Mouse (Mus musculus): Measurements from ENCODE around the gene Rbms2. TPM values are rescaled to one million over a fixed set of nuclear protein-coding genes. Genes with fewer than 3 reads are reported as not detected.
"Not testable (repeated sequence)": the region's sequence is repeated elsewhere in the genome, so short reads cannot be mapped to it uniquely, and the experiment has no call there.

Gene Rbms2
- total RNA-seq, 2 experiments from 2014 or later, result 53.4 to 58.1 TPM

GRCm38 (mm10) chr10:128194024-128194550, 14.0 kb upstream of the Rbms2 start, which contains the start of gene Gls2:
Gene Gls2 (plus strand): TSS chr10:128194457.
- intact Hi-C loops (cut with DNase I), result no loop called here
- peak; percentile 95 to 96 for DNase-seq

GRCm38 (mm10) chr10:128193113-128193512, 13.0 kb upstream of the Rbms2 start:
- no peak for DNase-seq
- intact Hi-C loops (cut with DNase I), result no loop called here

GRCm38 (mm10) chr10:128192030-128192766, 12.1 kb upstream of the Rbms2 start:
- intact Hi-C loops (cut with DNase I); DNase-seq: not testable (repeated sequence)

GRCm38 (mm10) chr10:128191472-128191871, 11.4 kb upstream of the Rbms2 start:
- no peak for DNase-seq
- intact Hi-C loops (cut with DNase I), result no loop called here

GRCm38 (mm10) chr10:128188242-128188877, 8.3 kb upstream of the Rbms2 start:
- peak; percentile 64 to 65 for DNase-seq
- intact Hi-C loops (cut with DNase I), result no loop called here

GRCm38 (mm10) chr10:128187181-128187605, 7.1 kb upstream of the Rbms2 start:
- DNase-seq, result no peak

GRCm38 (mm10) chr10:128185959-128186358, 5.9 kb upstream of the Rbms2 start:
- DNase-seq, result peak; percentile 68 to 69
- intact Hi-C loops (cut with DNase I), result loop anchor here (2.0 kb wide), 2 partner anchors 45 to 95 kb away; partner anchors contain the start of gene Baz2a

More at GRCm38 (mm10) chr10:128187181-128187605, 7.1 kb upstream of the Rbms2 start:
- intact Hi-C loops (cut with DNase I), result loop anchor here (2.0 kb wide), 2 partner anchors 46 to 96 kb away; partner anchors contain the start of gene Baz2a

- intact Hi-C loops (cut with DNase I), result no loop called here
- no peak for DNase-seq
These were observed 5.3 kb upstream of the Rbms2 start for GRCm38 (mm10) chr10:128185277-128185940.

- intact Hi-C loops (cut with DNase I), result no loop called here
- no peak for DNase-seq
These were observed 4.2 kb upstream of the Rbms2 start for GRCm38 (mm10) chr10:128184296-128184695.

GRCm38 (mm10) chr10:128177316-128177715, 2.8 kb downstream of the Rbms2 start:
- intact Hi-C loops (cut with DNase I), result no loop called here
- no peak for DNase-seq

- peak in 1 of 2 experiments; percentile 60 for DNase-seq
- intact Hi-C loops (cut with DNase I), result no loop called here
These were observed 3.9 kb downstream of the Rbms2 start for GRCm38 (mm10) chr10:128175996-128176755.

GRCm38 (mm10) chr10:128175302-128175701, 4.8 kb downstream of the Rbms2 start:
- intact Hi-C loops (cut with DNase I), result no loop called here
- no peak for DNase-seq

- not testable (repeated sequence) for DNase-seq
These were observed 8.7 kb downstream of the Rbms2 start for GRCm38 (mm10) chr10:128171348-128171747.

GRCm38 (mm10) chr10:128167091-128167490, 13.0 kb downstream of the Rbms2 start:
- intact Hi-C loops (cut with DNase I), result no loop called here
- no peak for DNase-seq

More at GRCm38 (mm10) chr10:128171348-128171747, 8.7 kb downstream of the Rbms2 start:
- intact Hi-C loops (cut with DNase I), result not testable (repeated sequence)

- DNase-seq; intact Hi-C loops (cut with DNase I): not testable (repeated sequence)
These were observed 14.4 kb downstream of the Rbms2 start for GRCm38 (mm10) chr10:128165726-128166125.

- no peak for DNase-seq
- intact Hi-C loops (cut with DNase I), result no loop called here
These were observed 26.1 kb downstream of the Rbms2 start for GRCm38 (mm10) chr10:128153978-128154377.

- intact Hi-C loops (cut with DNase I), result no loop called here
- peak; percentile 31 to 44 for DNase-seq
These were observed 29.2 kb downstream of the Rbms2 start for GRCm38 (mm10) chr10:128150941-128151340.

- intact Hi-C loops (cut with DNase I), result no loop called here
- DNase-seq, result peak; percentile 68 to 86
These were observed 30.5 kb downstream of the Rbms2 start for GRCm38 (mm10) chr10:128149592-128149991.

GRCm38 (mm10) chr10:128148789-128149365, 31.2 kb downstream of the Rbms2 start:
- DNase-seq, result no peak
- intact Hi-C loops (cut with DNase I), result no loop called here

GRCm38 (mm10) chr10:128144961-128145360, 35.1 kb downstream of the Rbms2 start:
- intact Hi-C loops (cut with DNase I), result no loop called here
- DNase-seq, result no peak

Measured in gastrocnemius, postnatal 36 days (tissue).